Mouse (Mus musculus) brain, embryonic 18.5 days (tissue): ENCODE measurements around the gene Akr1e1.
"Not testable (repeated sequence)": the region's sequence is repeated elsewhere in the genome, so short reads cannot be mapped to it uniquely, and the experiment has no call there.

Source experiments
- DNase-seq: peaks from one replicate; pipeline ENCODE4 v3.0.0-alpha.2; 2012; ENCODE audit warnings: low read depth, low spot score

Akr1e1 gene

DNA sequence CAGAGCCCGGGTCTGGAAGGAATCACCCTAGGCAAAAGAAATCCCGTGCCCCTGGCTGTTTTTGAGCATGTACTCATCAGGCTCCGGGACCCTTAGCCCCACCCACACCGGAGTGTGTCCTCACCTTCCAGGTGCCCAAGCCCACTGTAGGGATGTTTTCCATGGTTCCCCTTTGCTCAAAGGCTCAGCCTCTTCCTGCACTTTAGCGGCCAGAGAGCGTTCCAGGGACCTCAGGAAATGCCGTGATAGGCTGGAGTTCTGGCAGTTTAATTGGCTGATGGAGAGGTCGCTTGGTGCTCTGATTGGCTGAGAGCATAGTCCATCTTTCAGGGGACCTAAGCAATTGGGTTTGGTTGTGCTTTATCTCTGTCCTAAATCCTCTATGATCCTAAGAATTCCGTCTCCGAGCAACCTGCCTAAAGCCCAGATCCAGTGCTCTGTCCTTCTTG, at the start of gene Akr1e1:
TSS of gene Akr1e1 (minus strand) at position 214 of the 449 bp plus-strand sequence.
- DNase-seq, result peak; percentile 93

DNA sequence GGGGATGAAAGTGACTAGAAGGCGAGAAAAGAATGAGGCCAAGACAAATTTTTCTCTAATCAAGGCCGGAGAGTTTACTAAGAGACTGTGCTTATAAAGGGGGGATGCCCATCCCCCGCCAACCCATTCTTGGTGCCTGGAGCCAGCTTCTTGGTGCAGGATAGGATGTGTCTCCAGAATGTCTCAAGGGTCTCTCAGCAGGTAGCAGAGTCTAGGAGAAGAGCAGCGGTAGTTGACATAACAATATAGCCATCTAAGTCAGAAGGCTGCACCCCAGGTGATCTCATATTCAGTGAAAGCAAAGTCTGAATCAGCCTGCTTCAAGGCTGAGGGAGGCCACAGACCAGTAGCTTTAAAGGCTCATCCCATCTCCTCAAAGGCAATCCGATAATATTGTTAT, 49.4 kb upstream of the Akr1e1 start:
- no peak for DNase-seq

DNA sequence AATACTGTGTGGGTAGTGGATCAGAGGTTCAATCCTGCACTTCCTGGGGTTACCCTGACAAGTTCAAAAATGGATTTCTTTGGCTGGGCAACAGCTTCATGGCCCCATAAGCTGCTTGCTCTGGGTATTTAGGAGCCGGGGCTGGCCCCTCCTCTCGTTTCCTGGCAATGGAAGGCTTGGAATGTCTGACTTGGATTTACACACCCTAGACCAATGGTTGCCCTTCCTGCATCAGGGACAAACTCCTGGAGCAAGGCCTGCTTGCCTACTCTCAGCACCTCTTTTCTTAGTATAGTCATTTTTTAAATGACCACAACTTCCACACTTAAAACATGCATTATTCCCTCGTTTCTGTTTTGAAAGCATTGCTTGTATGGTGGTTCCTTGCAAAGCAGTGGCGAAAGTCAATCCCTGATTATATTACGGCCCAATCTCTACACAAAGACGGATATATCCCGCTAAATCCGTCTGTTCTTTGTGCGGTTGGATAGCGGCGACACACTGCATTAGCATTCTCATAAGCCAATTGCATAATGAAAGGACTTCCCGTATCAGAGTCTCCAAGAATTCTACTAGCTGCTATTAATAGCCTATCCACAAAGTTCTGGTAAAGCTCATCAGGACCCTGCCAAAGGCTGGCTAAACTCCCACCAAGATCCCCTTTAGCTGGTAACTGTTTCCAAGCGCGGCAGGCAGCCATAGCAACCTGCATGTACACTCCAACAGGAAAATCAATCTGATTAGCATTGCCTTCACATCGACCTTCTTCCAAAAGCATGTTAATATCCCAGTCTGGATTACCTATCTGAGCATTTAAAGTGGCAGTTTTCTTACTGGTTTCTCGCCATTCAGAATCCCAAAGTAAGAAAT, 47.5 kb upstream of the Akr1e1 start:
- no peak for DNase-seq

DNA sequence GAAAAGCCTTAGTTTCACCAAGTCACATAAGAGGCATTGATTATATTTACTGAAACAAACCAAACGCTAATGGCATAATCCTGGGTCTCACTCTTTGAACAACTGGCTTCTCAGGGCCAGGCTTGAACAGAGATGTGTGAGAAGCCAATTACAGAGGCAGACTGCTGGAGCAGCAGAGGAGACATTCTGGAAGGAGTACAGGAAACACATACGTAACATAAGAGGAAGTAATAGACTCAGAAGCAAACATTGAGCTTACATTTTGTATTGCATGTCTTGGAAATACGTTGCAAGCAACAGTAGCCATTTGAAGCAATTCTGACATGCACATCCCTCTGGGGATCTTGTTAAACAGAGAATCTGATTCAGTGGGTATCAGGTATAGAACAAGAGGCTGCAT, 41.2 kb upstream of the Akr1e1 start:
- DNase-seq, result no peak

DNA sequence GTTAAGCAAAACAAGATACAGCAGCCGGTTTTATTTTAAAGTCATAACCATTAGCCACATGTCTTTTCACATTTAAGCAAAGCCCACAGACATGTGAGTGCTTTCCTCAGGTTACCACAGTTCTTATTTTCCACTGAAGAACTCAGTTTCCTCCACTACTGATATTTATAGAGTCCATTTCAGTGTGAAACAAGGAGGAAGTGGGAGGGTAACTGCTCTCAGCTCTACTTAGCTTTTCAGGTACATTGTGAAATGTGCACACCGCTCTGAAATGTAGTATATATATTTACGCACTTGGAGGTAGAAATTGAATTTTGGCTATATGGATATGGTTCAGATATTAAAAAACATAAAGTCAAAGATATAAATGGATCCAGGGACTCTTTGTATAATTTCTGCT, 36.3 kb upstream of the Akr1e1 start:
- no peak for DNase-seq

DNA sequence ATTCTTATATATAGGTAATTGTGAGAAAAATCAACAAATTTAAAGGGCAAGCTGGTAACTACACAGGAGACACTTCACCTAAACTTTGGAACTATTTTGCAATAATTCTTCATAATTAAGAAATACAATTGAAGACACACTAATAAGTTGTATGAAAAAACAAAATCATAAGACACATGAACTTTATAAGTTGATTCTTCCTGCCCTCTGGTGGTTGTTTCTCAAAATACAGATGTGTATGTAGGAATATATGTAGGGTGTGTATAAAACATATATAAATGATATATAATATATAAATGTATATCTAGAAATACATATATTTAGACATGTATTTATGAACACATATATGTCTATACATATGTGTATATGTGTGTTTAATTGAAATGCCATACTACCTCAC, 1.9 kb upstream of the Akr1e1 start:
- no peak for DNase-seq

DNA sequence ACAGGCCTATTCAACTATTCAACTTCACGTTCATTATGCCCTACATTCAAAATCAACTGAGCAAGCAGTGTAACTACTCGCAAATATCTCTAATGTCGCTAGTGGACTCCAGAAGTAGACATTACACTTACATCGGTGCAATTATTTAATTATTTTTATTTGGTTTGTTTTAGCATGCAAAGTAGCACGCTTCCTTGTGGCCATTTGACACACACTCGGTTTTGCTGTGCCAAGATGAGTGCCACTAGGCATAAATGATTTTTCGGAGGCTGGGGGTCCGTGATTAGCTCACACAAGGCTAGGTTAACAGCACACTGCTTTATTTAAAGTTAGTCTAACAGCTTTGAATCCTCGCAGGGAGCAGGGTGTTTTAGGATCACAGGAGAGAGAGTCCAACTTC, 444 bp downstream of the Akr1e1 start:
- DNase-seq, result no peak

DNA sequence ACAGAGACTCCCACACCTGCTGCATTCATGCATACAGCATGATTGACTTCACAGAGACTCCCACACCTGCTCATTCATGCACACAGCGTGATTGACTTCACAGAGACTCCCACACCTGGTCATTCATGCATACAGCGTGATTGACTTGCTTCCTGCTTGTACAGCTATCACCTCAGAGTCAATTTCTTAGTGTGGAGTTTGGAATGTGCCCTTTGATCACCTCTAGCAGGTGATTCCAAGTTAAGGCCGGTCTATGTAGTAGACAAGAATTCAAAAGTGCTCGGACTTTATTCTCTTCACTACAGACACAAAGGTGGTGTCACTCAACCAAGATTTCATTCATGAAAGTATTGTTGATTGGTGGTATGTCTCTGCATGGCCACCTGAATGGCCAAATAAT, 2.2 kb downstream of the Akr1e1 start:
- DNase-seq, result no peak

DNA sequence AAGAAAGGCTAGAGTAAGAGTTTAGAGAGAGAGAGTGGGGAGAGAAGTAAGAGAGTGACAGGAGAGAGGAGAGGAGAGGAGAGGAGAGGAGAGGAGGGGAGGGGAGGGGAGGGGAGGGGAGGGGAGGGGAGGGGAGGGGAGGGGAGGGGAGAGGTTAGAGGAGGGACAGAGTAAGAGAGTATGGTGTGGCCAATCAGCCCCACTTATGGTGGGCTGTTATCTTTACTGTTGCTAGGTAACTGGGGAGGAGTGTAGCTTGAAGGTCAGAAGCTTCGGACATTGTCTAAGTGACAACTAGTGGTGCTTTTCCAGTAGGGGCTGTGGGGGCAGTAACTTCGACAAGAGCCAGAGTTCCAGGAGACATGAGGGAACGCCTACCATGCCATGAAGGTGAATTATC, 5.5 kb downstream of the Akr1e1 start:
- not testable (repeated sequence) for DNase-seq

DNA sequence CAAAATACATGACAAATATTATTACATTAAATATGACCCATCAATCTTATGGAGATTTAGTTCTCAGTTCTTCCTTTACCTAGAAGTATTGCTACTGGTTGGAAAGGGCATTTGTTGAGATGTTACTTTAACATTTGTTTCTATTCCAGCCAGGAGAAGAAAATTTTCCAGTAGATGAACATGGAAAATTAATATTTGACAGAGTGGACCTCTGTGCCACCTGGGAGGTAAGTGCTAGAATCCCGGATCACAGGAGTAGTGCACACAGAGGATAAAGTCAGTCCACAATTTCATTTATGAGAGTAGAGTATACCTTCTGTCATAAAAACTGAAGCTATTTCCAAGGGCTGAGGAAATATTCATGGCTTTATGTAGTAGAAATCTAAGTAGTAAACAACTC, 32.1 kb downstream of the Akr1e1 start:
- no peak for DNase-seq

DNA sequence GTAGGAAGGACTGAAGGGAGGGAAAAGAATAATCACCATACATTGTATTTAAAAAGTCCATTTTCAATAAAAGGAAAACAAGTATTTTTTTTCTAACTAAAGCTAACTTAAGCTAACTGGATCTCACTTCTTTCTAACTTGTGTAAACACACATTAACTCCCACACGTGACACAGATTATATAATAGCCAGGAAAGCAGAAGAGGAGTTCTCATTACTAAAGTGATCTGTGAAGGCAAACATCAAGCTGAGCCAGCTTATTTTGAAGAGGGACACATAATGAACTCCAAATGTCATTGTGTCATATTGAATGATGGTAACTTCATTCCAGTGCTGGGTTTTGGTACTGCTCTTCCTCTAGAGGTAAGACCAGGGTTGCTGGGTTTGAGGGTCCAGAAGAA, 35.1 kb downstream of the Akr1e1 start, which contains the start of gene Akr1c21:
TSS of gene Akr1c21 (plus strand) at position 205 of the 400 bp plus-strand sequence.
- DNase-seq, result no peak

DNA sequence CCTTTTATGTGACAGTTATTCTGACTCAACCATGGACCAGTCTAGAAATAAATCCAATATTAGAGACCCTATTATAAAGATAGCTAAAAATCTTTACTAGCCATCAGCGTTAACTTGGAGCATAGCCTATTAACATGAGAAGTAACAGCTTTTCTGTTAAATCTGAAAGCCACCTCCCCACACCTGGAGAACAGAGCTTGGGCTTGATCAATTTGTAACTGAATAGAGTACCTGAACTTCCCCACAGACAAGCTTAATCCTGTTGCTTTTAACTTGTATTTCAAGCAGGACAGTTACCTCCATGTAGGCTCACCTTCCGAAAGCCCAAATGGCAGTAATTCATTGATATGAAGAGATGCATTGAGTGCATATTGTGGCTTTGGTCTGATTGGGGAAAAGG, 43.0 kb downstream of the Akr1e1 start:
- DNase-seq, result no peak

DNA sequence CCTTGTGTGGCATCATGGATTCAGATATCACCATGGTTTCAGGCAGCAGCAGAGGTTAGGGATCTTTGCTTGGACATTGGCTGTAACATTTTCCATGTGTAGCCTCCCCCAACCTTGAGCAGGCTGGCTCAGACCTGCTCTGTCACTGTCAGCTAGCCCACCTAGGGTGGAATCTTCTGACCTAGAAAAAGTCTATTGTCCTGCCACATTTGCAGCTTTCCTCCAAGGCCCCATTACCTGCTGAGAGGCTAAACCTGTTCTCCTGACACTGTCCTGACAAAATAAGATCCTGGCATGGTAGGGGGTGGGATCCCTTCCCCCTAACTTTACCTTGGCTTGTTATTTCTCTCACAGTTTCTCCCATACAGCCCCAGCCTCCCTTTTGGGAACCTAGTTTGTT, 48.5 kb downstream of the Akr1e1 start:
- no peak for DNase-seq

DNA sequence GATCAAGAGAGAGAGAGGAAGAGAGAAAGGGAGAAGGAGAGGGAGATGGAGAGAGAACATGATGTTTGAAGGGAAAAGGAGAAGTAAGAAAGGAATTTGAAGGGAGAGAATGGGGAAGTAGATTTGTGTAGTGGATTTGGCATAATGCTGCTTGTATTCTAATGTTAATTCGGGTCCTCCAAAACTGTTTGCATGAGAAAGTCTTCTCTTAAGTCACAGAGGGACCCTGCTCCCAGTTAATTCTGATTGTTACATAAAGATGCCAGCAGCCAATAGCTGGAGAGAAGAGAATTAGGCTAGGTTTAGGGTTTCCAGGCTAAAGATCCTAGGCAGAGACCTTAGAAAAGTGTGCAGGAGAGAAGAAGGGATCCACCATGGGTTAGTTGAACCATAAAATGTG, 49.8 kb downstream of the Akr1e1 start:
- no peak for DNase-seq
